Mouse (Mus musculus) limb, embryonic 11.5 days (tissue): ENCODE data around the gene Rragd. TPM values are rescaled to one million over a fixed set of nuclear protein-coding genes. Genes with fewer than 3 reads are reported as not detected.

Source experiments
- ATAC-seq: fragments of 200-750 bp; cut with Nextera tagmentation; 2 replicates; pipeline ENCODE4 v1.8.0; 2017; ENCODE audit warnings: low read depth; ENCODE audit not compliant: insufficient number of reproducible peaks, low FRiP score, low TSS enrichment
- DNase-seq: peaks from one replicate; pipeline ENCODE4 v3.0.0-alpha.2; 2015; ENCODE audit warnings: low spot score
- H3K27ac ChIP-seq: fragments of 300-500 bp; sonication (generic); replicated peaks from 2 replicates; pipeline ENCODE4 v1.5.1; 2014; ENCODE audit warnings: low read depth, mild to moderate bottlenecking, low read length
- H3K27me3 ChIP-seq: fragments of 300-500 bp; sonication (generic); 2 replicates; pipeline ENCODE4 v1.6.1; 2014; ENCODE audit warnings: mild to moderate bottlenecking, low read length, mixed read lengths; ENCODE audit not compliant: control insufficient read depth, insufficient read depth
- H3K36me3 ChIP-seq: fragments of 300-500 bp; sonication (generic); 2 replicates; pipeline ENCODE4 v1.6.1; 2014; ENCODE audit warnings: mild to moderate bottlenecking, low read length, moderate library complexity, mixed read lengths; ENCODE audit not compliant: control insufficient read depth, insufficient read depth
- H3K4me1 ChIP-seq: fragments of 300-500 bp; sonication (generic); 2 replicates; pipeline ENCODE4 v1.6.1; 2014; ENCODE audit warnings: low read length, mixed read lengths; ENCODE audit not compliant: control insufficient read depth, insufficient read depth
- H3K4me2 ChIP-seq: fragments of 300-500 bp; sonication (generic); 2 replicates; pipeline ENCODE4 v1.6.1; 2014; ENCODE audit warnings: low read depth, mild to moderate bottlenecking, moderate library complexity; ENCODE audit not compliant: severe bottlenecking
- H3K4me3 ChIP-seq: fragments of 300-500 bp; sonication (generic); 2 replicates; pipeline ENCODE4 v1.5.1; 2014; ENCODE audit warnings: low read depth, low read length
- H3K9ac ChIP-seq: fragments of 300-500 bp; sonication (generic); 2 replicates; pipeline ENCODE4 v1.6.1; 2014; ENCODE audit warnings: mild to moderate bottlenecking, low read length
- H3K9me3 ChIP-seq: fragments of 300-500 bp; sonication (generic); 2 replicates; pipeline ENCODE4 v1.6.1; 2016; ENCODE audit warnings: low read length; ENCODE audit not compliant: control insufficient read depth
- WGBS: fragments of 180-500 bp; shearing (Covaris S2); extraction: QIAGEN DNeasy Blood & Tissue Kit; methylation state at CpG from one replicate; pipeline ENCODE4 v1.1.7; 2014; 5-methylcytosine and 5-hydroxymethylcytosine counted together
- polyA plus RNA-seq: library from polyadenylated mRNA; unstranded; fragments of >200 nt; fragmentation: Nextera tagmentation; extraction: Ambion mirVana; gene quantifications from 2 replicates; pipeline ENCODE4 v1.2.1, GENCODE M21; 2014

Gene Rragd
- polyA plus RNA-seq, 1 experiment from 2014 or later, result 25.8 TPM

DNA sequence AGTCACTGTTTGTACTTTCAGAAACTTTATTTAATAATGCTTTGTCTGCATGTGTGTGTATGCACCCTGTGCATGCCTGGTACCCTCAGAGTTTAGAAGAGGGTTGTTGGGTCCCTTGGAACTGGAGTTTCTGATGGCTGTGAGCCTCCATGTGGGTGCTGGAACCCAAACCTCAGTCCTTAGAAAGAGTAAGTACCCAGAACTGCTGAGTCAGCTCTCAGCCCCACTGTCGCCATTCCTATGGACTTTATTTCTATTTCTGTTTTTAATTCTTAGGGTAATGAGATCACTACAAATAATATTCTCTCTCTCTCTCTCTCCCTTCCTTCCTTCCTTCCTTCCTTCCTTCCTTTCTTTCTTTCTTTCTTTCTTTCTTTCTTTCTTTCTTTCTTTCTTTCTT is 27.2 kb downstream of the Rragd start:
- Histone ChIP-seq H3K27me3 (no peaks in the 10 kb centered on the region), H3K4me2 (no peak overlapping the region), H3K27ac (no peak overlapping the region), H3K4me1 (no peaks in the 10 kb centered on the region), H3K9me3 (no peaks in the 10 kb centered on the region), H3K9ac (no peak overlapping the region), H3K4me3 (no peak overlapping the region), H3K36me3 (no peaks in the 10 kb centered on the region; the same call in 1 of the 2 replicates)
- 90% methylated on average over 1 of the region's 1 CpGs for WGBS
- DNase-seq, result no peak
- no peak for ATAC-seq

DNA sequence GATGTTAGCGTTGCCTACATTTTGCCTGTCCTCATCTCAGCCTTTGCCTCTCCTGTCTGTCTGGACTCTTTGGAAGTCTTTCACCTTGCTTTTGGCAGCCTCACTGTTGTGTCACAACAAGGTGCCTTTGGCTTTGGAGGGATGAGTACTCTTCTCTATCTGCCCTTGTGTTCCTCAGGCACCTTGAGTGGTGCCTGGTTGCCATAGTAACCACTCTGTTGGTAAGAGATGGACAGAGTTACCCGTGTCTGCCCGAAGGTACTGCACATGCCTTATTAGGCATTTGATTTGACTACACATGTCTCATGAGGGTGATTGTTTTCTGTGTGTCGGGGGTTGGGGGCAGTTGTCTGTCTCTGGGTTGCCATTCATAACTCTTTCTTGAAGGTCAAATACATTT is 29.6 kb downstream of the Rragd start:
- 89% methylated on average over 4 of the region's 4 CpGs for WGBS
- DNase-seq (no peak), ATAC-seq (no peak)
- Histone ChIP-seq H3K27ac (no peak overlapping the region), H3K9ac (no peak overlapping the region), H3K27me3 (no peaks in the 10 kb centered on the region), H3K4me1 (no peaks in the 10 kb centered on the region), H3K4me2 (no peak overlapping the region), H3K9me3 (no peaks in the 10 kb centered on the region), H3K4me3 (no peak overlapping the region), H3K36me3 (no peaks in the 10 kb centered on the region; the same call in 1 of the 2 replicates)

DNA sequence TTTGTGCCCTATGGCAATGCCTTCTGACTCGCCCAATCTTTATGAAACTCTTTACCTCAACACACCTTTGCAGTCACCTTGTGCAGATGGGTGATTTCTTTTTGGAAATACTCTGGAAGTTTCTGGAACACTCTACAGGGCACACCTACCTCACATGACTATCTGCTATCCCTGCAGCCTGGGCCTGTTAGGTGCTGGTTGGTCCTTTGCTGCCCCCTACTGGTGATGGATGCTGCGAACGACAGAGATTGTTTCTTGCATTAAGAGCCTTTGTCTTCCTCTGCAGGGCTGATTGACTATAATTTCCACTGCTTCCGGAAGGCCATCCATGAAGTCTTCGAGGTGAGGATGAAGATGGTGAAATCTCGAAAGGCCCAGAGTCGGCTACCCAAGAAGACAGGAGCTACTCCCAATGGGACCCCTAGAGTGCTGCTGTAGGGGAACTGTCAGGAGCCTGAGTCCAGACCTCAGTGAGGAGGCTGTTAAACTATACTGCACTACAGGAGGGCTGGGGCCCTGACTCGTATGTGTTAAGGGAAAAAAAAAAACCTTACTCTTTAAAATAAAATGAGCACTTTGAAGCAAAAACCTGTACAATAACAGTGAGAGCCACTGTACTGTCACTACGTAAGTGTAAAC is 35.6 kb downstream of the Rragd start:
- Histone ChIP-seq H3K27me3 (no peaks in the 10 kb centered on the region), H3K4me3 (no peak overlapping the region), H3K36me3 (no peaks in the 10 kb centered on the region; the same call in 1 of the 2 replicates), H3K4me1 (no peaks in the 10 kb centered on the region), H3K27ac (no peak overlapping the region), H3K9ac (no peak overlapping the region), H3K9me3 (no peaks in the 10 kb centered on the region), H3K4me2 (no peak overlapping the region)
- WGBS, result 52% methylated on average over 9 of the region's 9 CpGs
- DNase-seq, result peak; percentile 94
- no peak for ATAC-seq

DNA sequence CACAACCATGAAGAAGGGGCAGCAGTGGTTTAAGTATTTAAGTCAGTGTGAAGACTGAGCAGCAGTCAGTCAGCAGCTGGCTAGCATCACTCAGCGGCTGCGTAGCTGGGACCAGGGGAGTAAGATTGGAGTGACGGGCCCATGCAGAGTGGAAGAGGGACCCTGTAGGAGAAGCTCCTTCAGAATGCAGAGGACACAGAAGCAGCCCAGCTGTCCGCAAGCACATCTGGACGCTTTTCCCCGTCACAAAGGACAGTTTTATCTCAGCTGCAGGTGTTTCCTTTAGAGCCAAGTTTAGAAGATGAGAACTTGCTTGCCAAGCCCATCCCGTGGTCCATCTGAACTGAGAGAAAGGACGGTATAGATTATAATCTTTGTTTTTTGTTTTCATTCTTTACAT is 41.6 kb downstream of the Rragd start:
- Histone ChIP-seq H3K4me1 (no peaks in the 10 kb centered on the region), H3K9me3 (no peaks in the 10 kb centered on the region), H3K4me3 (no peak overlapping the region), H3K27ac (no peak overlapping the region), H3K36me3 (no peaks in the 10 kb centered on the region), H3K9ac (no peak overlapping the region), H3K4me2 (no peak overlapping the region), H3K27me3 (no peaks in the 10 kb centered on the region)
- no peak for ATAC-seq
- 85% methylated on average over 8 of the region's 8 CpGs for WGBS
- no peak for DNase-seq

DNA sequence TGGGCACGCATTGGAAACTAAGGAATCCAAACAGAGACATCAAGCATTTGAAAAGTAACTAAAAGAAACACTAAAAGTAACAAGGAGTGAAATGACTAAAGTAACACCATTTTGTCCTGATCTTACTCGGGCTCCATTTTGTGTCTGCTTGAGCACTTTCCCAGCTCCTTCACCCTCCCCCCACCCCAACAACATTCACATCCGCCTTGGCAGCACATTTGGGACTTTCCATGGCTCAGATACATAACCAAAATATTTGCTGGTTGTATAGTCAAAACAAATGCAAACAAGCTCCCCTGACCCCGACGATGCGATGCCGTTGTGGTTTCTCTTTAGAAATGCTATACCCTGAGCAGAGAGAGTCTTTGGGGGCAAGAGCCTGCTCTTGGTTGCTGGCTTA is 46.3 kb downstream of the Rragd start:
- no peak for DNase-seq
- Histone ChIP-seq H3K36me3 (no peaks in the 10 kb centered on the region), H3K9ac (no peak overlapping the region), H3K4me1 (no peaks in the 10 kb centered on the region), H3K9me3 (no peaks in the 10 kb centered on the region), H3K4me2 (no peak overlapping the region), H3K27ac (no peak overlapping the region), H3K4me3 (no peak overlapping the region), H3K27me3 (no peaks in the 10 kb centered on the region)
- WGBS, result 93% methylated on average over 7 of the region's 7 CpGs
- no peak for ATAC-seq

DNA sequence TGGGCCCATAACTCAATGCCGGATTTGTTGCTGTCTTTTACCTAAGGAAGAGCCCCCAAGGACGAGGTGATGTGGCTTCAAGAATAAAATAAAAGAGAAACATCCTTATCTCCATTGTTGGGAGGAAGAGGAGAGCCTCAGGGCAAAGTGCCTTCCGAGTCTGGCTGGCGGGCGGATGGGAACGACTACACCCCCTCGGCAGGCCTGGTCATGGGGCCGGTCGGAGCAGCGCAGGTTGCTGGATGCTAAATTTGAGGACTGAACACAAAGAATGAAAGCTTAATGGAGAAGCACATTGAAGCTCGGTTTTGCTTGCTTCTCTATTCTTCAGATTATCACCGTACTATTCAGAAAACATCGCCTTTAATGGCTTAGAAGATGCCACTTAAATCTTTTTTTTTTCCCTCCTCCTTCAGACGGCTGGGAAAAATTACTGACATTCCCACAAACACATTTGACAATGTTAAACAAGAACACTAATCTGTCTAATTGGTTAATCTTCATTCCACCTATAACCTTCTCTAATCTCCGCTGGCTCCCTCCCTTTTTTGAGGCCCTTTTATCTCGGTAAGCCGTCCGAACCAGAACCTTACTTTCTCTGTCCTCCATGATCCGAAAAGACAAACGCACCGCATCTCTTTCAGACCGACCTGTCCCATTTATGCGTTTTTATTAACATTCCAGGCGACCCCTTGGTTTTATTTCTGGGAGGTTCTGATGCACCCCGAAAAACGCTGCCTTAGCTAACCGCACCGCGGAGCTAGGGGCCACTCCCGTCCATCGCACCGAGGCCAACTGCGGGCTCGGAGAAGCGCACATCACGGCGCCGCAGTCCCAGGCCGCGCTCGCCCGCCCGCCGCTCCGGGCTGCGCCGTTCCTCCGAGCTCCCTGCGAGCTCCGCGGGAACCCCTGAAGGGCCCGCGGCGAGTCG is 47.7 kb downstream of the Rragd start:
- Histone ChIP-seq H3K4me2 (peak overlapping the region; percentile 65), H3K27me3 (no peaks in the 10 kb centered on the region), H3K4me3 (peak overlapping the region; percentile 79), H3K9me3 (no peaks in the 10 kb centered on the region), H3K36me3 (no peaks in the 10 kb centered on the region), H3K9ac (peak overlapping the region; percentile 97), H3K4me1 (no peaks in the 10 kb centered on the region), H3K27ac (peak overlapping the region; percentile 80)
- DNase-seq (peak; percentile 60), ATAC-seq (peak; percentile 65)
- WGBS, result 2% methylated on average over 52 of the region's 55 CpGs

DNA sequence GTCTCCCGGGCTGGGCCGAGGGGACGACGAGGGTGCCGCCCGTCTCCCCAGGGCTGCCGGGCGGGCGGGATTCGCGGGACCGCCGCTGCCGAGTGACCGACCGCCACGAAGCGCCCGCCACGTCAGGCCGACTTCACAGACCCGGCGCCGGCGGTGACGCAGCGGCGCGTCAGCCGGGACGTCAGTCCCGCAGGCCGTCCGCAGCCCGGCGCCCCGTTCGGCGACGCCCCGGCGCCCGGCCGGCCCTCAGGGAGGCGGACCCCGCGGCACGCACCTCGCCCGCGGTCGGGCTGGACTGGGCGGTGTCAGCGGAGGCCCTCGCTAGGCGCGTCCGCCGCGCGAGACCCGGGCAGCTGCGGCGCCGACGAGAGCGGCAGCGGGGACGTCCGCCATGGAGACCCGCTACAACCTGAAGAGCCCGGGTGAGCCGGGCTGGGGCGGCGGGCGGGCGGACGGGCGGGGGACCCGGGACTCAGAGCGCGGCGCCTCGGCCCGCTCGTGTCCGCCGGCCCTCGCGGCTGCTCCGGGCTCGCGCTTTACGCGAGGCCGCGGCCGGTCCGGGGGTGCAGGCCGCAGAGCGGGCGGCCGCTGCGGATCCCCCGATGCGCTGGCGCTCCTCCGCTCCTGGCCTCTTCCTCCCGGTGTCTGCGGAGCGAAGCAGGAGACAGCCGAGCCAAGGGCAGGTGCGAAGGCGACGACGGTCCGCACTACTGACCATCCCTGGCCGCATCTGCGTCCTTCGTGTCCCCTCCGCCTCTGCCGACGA is 48.5 kb downstream of the Rragd start, which contains the start of gene Ube2j1:
Gene Ube2j1 (plus strand): TSS at position 222 of the 766 bp plus-strand sequence.
- peak within 1 kb of the TSS; percentile 80 for H3K27ac ChIP-seq
- peak; percentile 94 for ATAC-seq
- peak within 1 kb of the TSS; percentile 79 for H3K4me3 ChIP-seq
- H3K4me2 ChIP-seq, result peak within 1 kb of the TSS; percentile 65
- no peaks in the 10 kb centered on the region for H3K36me3 ChIP-seq
- peak within 1 kb of the TSS; percentile 97 for H3K9ac ChIP-seq
- peak; percentile 85 for DNase-seq
- H3K27me3 ChIP-seq, result no peaks in the 10 kb centered on the region
- H3K4me1 ChIP-seq, result no peaks in the 10 kb centered on the region
- H3K9me3 ChIP-seq, result no peaks in the 10 kb centered on the region
- WGBS, result 0% methylated on average over 81 of the region's 123 CpGs

DNA sequence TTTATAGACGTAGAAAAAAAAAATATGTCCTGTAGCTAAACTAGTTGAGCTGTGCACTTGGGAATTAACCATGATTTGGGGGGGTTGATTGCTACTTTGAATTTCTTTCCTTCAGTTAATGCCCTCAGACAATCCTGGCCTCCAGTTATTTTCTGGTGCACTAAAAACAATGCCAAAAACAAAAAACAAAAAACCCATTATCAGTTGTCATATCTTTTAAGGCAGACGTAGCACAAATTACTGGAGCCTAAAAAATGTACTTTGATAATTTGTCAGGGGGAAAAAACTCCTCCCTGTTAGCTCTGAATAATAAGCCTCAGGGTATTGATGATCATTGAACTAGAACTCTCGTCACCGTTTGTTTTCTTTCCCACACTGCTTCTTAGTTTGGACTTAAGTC is 49.2 kb downstream of the Rragd start:
- H3K4me1 ChIP-seq, result no peaks in the 10 kb centered on the region
- H3K27me3 ChIP-seq, result no peaks in the 10 kb centered on the region
- ATAC-seq (no peak), DNase-seq (no peak)
- 19% methylated on average over 4 of the region's 4 CpGs for WGBS
- H3K9ac ChIP-seq, result peak overlapping the region; percentile 97
- H3K36me3 ChIP-seq, result no peaks in the 10 kb centered on the region
- no peak overlapping the region for H3K27ac ChIP-seq
- H3K4me3 ChIP-seq, result peak overlapping the region; percentile 79
- peak overlapping the region; percentile 65 for H3K4me2 ChIP-seq
- H3K9me3 ChIP-seq, result no peaks in the 10 kb centered on the region
